In genomic region chr5:52786556-52787322, GRCm38 (mm10) we compare ENCODE assay signal across 16 mouse cellular contexts. TPM values are rescaled to one million over a fixed set of nuclear protein-coding genes. Genes with fewer than 3 reads are reported as not detected.
A peak's percentile ranks its signal among the peaks of the same experiment; 100 is the strongest.
DNase-seq lines count a peak whose midpoint lies in the region; ATAC-seq and TF ChIP-seq lines count a peak whose summit lies in the region.
"Had no signal": no experiment of that assay in that cellular context is flagged by ENCODE, and none has a peak within 500 bp of the region (broad histone marks: within the 10 kb centered on the region; RNA-seq: fewer than 3 reads in every experiment).

No protein-coding gene starts in this region.

- peak; percentile 53 for ATAC-seq in megakaryocyte-erythroid progenitor cell, adult 5-6 weeks (replicated peaks; ENCODE audit: low FRiP score, low TSS enrichment, poor library complexity, severe bottlenecking)
- ATAC-seq in hindbrain, postnatal 0 days, result no peak
- no peak for ATAC-seq in forebrain, embryonic 13.5 days

- H3K4me1 ChIP-seq in bone marrow macrophage, adult 2 months (ENCODE audit: control insufficient read depth, insufficient read depth, low read length), result peaks cover 14% of the 10 kb centered on the region
- H3K4me1 ChIP-seq in hindbrain, postnatal 0 days (ENCODE audit: insufficient read depth, low read length), result no peaks in the 10 kb centered on the region
- no peaks in the 10 kb centered on the region for H3K4me1 ChIP-seq in forebrain, embryonic 13.5 days
- H3K4me1 ChIP-seq: embryonic facial prominence, embryonic 15.5 days; limb, embryonic 13.5 days had no signal

- H3K36me3 ChIP-seq in hindbrain, postnatal 0 days (ENCODE audit: insufficient read depth, low read length), result no peaks in the 10 kb centered on the region; the same call in 1 of the 2 replicates
- peaks cover 9% of the 10 kb centered on the region; the same call in 1 of the 2 replicates for H3K36me3 ChIP-seq in forebrain, embryonic 13.5 days (ENCODE audit: poor library complexity, severe bottlenecking)

- no peak for TF ChIP-seq POLR2A in bone marrow macrophage, adult 2 months (IDR thresholded peaks at IDR 0.05; ENCODE audit: borderline replicate concordance, low read depth, low read length)

- H3K4me2 ChIP-seq in hindbrain, postnatal 0 days (ENCODE audit: low read depth, low read length), result no peak overlapping the region
- H3K4me2 ChIP-seq in forebrain, embryonic 13.5 days, result no peak overlapping the region
- H3K4me2 ChIP-seq: embryonic facial prominence, embryonic 15.5 days; limb, embryonic 13.5 days; lung, embryonic 14.5 days had no signal

- peak; percentile 55 to 77 for DNase-seq in adrenal gland, adult (ENCODE audit: inconsistent age in 2 of 2, low spot score in 1 of 2)
- DNase-seq in adrenal gland, postnatal 4 days (ENCODE audit: low spot score in 2 of 2), result no peak
- DNase-seq in Muller cell, postnatal 12 days (ENCODE audit: inconsistent ontology term), result peak; percentile 76
- no peak for DNase-seq in lung, postnatal 25 days (ENCODE audit: low spot score)
- DNase-seq in hindbrain, postnatal 0 days (ENCODE audit: low spot score), result no peak
- DNase-seq: B cell, adult 2 months; heart, adult 2 months; heart, postnatal 14 days; kidney, postnatal 10 days; lung, embryonic 14.5 days had no signal

- no peak overlapping the region for H3K4me3 ChIP-seq in bone marrow macrophage, adult 2 months (ENCODE audit: insufficient read depth, low read length)
- no peak overlapping the region for H3K4me3 ChIP-seq in hindbrain, postnatal 0 days (ENCODE audit: low read length)
- no peak overlapping the region for H3K4me3 ChIP-seq in forebrain, embryonic 13.5 days
- H3K4me3 ChIP-seq: embryonic facial prominence, embryonic 15.5 days; heart, adult 2 months; limb, embryonic 13.5 days; midbrain, embryonic 10.5 days had no signal

- H3K27ac ChIP-seq in bone marrow macrophage, adult 2 months (ENCODE audit: insufficient read depth, low read depth, low read length), result peak overlapping the region; percentile 44
- H3K27ac ChIP-seq in hindbrain, postnatal 0 days, result no peak overlapping the region
- H3K27ac ChIP-seq in forebrain, embryonic 13.5 days, result no peak overlapping the region
- H3K27ac ChIP-seq: embryonic facial prominence, embryonic 15.5 days; heart, adult 2 months; limb, embryonic 13.5 days; midbrain, embryonic 10.5 days had no signal

- 87% methylated on average over 7 of the region's 7 CpGs for WGBS in hindbrain, postnatal 0 days
- WGBS in forebrain, embryonic 13.5 days, result 91% methylated on average over 7 of the region's 7 CpGs

- no peaks in the 10 kb centered on the region for H3K9me3 ChIP-seq in hindbrain, postnatal 0 days (ENCODE audit: low read length)
- H3K9me3 ChIP-seq in forebrain, embryonic 13.5 days (replicated peaks), result no peaks in the 10 kb centered on the region
- H3K9me3 ChIP-seq: embryonic facial prominence, embryonic 15.5 days; limb, embryonic 13.5 days; midbrain, embryonic 10.5 days had no signal

- H3K27me3 ChIP-seq in hindbrain, postnatal 0 days (ENCODE audit: insufficient read depth, low read length), result no peaks in the 10 kb centered on the region
- no peaks in the 10 kb centered on the region for H3K27me3 ChIP-seq in forebrain, embryonic 13.5 days
- H3K27me3 ChIP-seq: embryonic facial prominence, embryonic 15.5 days; limb, embryonic 13.5 days had no signal

- TF ChIP-seq CTCF in bone marrow macrophage, adult 2 months (IDR thresholded peaks at IDR 0.05; ENCODE audit: low read depth, low read length), result no peak
- TF ChIP-seq CTCF in hindbrain, postnatal 0 days (IDR thresholded peaks at IDR 0.05; ENCODE audit: low read depth), result no peak

- no peak overlapping the region for H3K9ac ChIP-seq in hindbrain, postnatal 0 days (replicated peaks; ENCODE audit: low read length)
- H3K9ac ChIP-seq in forebrain, embryonic 13.5 days, result no peak overlapping the region
- H3K9ac ChIP-seq: embryonic facial prominence, embryonic 15.5 days; limb, embryonic 13.5 days; lung, embryonic 14.5 days had no signal

RNA-seq across cellular contexts. Expression of gene Zcchc4, which starts 11.5 kb away (rescaled TPM):
- total RNA-seq in adrenal gland, postnatal 4 days (2021), result 10 to 100 TPM; 16.3 to 16.5 TPM
- 11.9 and 13.2 TPM in 2 replicates for polyA plus RNA-seq in bone marrow macrophage, adult 2 months (2012; ENCODE audit: insufficient read depth, insufficient read length, missing spikeins)
- 24.3 and 28.1 TPM in 2 replicates for total RNA-seq in megakaryocyte-erythroid progenitor cell, adult 5-6 weeks (2014; fragmentation: Nextera tagmentation)
- total RNA-seq in megakaryocyte-erythroid progenitor cell, adult 5-6 weeks (2017), result 17.6 and 21.2 TPM in 2 replicates
- 9.7 and 10.6 TPM in 2 replicates for total RNA-seq in hindbrain, postnatal 0 days (2014; rRNA removed)
- polyA plus RNA-seq in hindbrain, postnatal 0 days (2015; fragmentation: Nextera tagmentation; extraction: Ambion mirVana), result 6.7 and 6.9 TPM in 2 replicates
- 14.7 and 15.6 TPM in 2 replicates for polyA plus RNA-seq in forebrain, embryonic 13.5 days (2015; fragmentation: Nextera tagmentation; extraction: Ambion mirVana)

RNA-seq across cellular contexts. Expression of gene Pi4k2b, which starts 45.4 kb away (rescaled TPM):
- 10 to 100 TPM; 12.7 to 16.0 TPM for total RNA-seq in adrenal gland, postnatal 4 days (2021)
- 11.0 and 11.7 TPM in 2 replicates for polyA plus RNA-seq in bone marrow macrophage, adult 2 months (2012; ENCODE audit: insufficient read depth, insufficient read length, missing spikeins)
- 19.1 and 37.3 TPM in 2 replicates for total RNA-seq in megakaryocyte-erythroid progenitor cell, adult 5-6 weeks (2014; fragmentation: Nextera tagmentation)
- 32.0 and 32.1 TPM in 2 replicates for total RNA-seq in megakaryocyte-erythroid progenitor cell, adult 5-6 weeks (2017)
- total RNA-seq in hindbrain, postnatal 0 days (2014; rRNA removed), result 7.7 and 10.5 TPM in 2 replicates
- polyA plus RNA-seq in hindbrain, postnatal 0 days (2015; fragmentation: Nextera tagmentation; extraction: Ambion mirVana), result 2.3 and 2.8 TPM in 2 replicates
- 6.7 and 8.6 TPM in 2 replicates for polyA plus RNA-seq in forebrain, embryonic 13.5 days (2015; fragmentation: Nextera tagmentation; extraction: Ambion mirVana)

RNA-seq across cellular contexts. Expression of gene Anapc4, which starts 47.1 kb away (rescaled TPM):
- total RNA-seq in adrenal gland, postnatal 4 days (2021), result 10 to 100 TPM; 92.2 to 97.5 TPM
- 48.4 and 54.7 TPM in 2 replicates for polyA plus RNA-seq in bone marrow macrophage, adult 2 months (2012; ENCODE audit: insufficient read depth, insufficient read length, missing spikeins)
- 63.6 and 64.2 TPM in 2 replicates for total RNA-seq in megakaryocyte-erythroid progenitor cell, adult 5-6 weeks (2014; fragmentation: Nextera tagmentation)
- total RNA-seq in megakaryocyte-erythroid progenitor cell, adult 5-6 weeks (2017), result 70.9 and 115 TPM in 2 replicates
- 45.8 and 48.8 TPM in 2 replicates for total RNA-seq in hindbrain, postnatal 0 days (2014; rRNA removed)
- polyA plus RNA-seq in hindbrain, postnatal 0 days (2015; fragmentation: Nextera tagmentation; extraction: Ambion mirVana), result 73.8 and 77.5 TPM in 2 replicates
- polyA plus RNA-seq in forebrain, embryonic 13.5 days (2015; fragmentation: Nextera tagmentation; extraction: Ambion mirVana), result 112 and 121 TPM in 2 replicates

Comparison
In these comparisons a context has a peak if more than half of its experiments do, and no peak if none do; other contexts are left out.
1. DNase-seq: peak in adrenal gland, adult (2 of 2) and Muller cell, postnatal 12 days (single experiment); none in adrenal gland, postnatal 4 days (0 of 2), lung, postnatal 25 days (single experiment) and hindbrain, postnatal 0 days (single experiment).